Mouse (Mus musculus): ENCODE measurements at regions not wholly inside any gene's neighbourhood (a gene's known extent, or its start where the extent isn't known, plus 50 kb on each side); places are given as distances from the start of the nearest gene placed in this dataset.
"Not testable (repeated sequence)": the region's sequence is repeated elsewhere in the genome, so short reads cannot be mapped to it uniquely, and the experiment has no call there.

- ATAC-seq (ENCODE audit: insufficient read depth, low read depth) = no peak
- no peak for DNase-seq (ENCODE audit: low spot score)
- WGBS = 61% methylated on average over 3 of the region's 3 CpGs
- Histone ChIP-seq H3K4me3 (ENCODE audit: low read depth, low read length) (no peak overlapping the region), H3K36me3 (replicated peaks; ENCODE audit: control insufficient read depth, insufficient read depth, low read length) (no peaks in the 10 kb centered on the region), H3K4me1 (ENCODE audit: control insufficient read depth, insufficient read depth) (no peaks in the 10 kb centered on the region), H3K9me3 (replicated peaks; ENCODE audit: control insufficient read depth, low read length) (no peaks in the 10 kb centered on the region), H3K27ac (ENCODE audit: low read depth) (no peak overlapping the region), H3K27me3 (ENCODE audit: control insufficient read depth, insufficient read depth, low read length) (no peaks in the 10 kb centered on the region), H3K9ac (replicated peaks; ENCODE audit: low read depth, low read length) (no peak overlapping the region), H3K4me2 (ENCODE audit: low read depth, low read length) (no peak overlapping the region)
- no peak for TF ChIP-seq CTCF (IDR thresholded peaks at IDR 0.05; ENCODE audit: low read depth)
- no peak for TF ChIP-seq EP300 (IDR thresholded peaks at IDR 0.05; ENCODE audit: low read depth)
Measured at GRCm38 (mm10) chr6:22487467-22487866, 131.4 kb upstream of the Fam3c start.

- ATAC-seq (ENCODE audit: insufficient read depth, low read depth) (no peak), DNase-seq (ENCODE audit: low spot score) (no peak)
- Histone ChIP-seq H3K9ac (replicated peaks; ENCODE audit: low read depth, low read length) (no peak overlapping the region), H3K4me2 (ENCODE audit: low read depth, low read length) (no peak overlapping the region), H3K27ac (ENCODE audit: low read depth) (no peak overlapping the region), H3K36me3 (replicated peaks; ENCODE audit: control insufficient read depth, insufficient read depth, low read length) (no peaks in the 10 kb centered on the region), H3K9me3 (replicated peaks; ENCODE audit: control insufficient read depth, low read length) (no peaks in the 10 kb centered on the region), H3K27me3 (ENCODE audit: control insufficient read depth, insufficient read depth, low read length) (no peaks in the 10 kb centered on the region), H3K4me1 (ENCODE audit: control insufficient read depth, insufficient read depth) (no peaks in the 10 kb centered on the region), H3K4me3 (ENCODE audit: low read depth, low read length) (no peak overlapping the region)
- WGBS = 76% methylated on average over 11 of the region's 11 CpGs
- no peak for TF ChIP-seq EP300 (IDR thresholded peaks at IDR 0.05; ENCODE audit: low read depth)
- no peak for TF ChIP-seq CTCF (IDR thresholded peaks at IDR 0.05; ENCODE audit: low read depth)
Measured at GRCm38 (mm10) chr6:22485828-22486518, 129.9 kb upstream of the Fam3c start.

GRCm38 (mm10) chr6:22482257-22482656 is 126.2 kb upstream of the Fam3c start:
- WGBS = 76% methylated on average over 4 of the region's 4 CpGs
- not testable (repeated sequence) for H3K9me3 ChIP-seq (replicated peaks; ENCODE audit: control insufficient read depth, low read length); ATAC-seq (ENCODE audit: insufficient read depth, low read depth); H3K36me3 ChIP-seq (replicated peaks; ENCODE audit: control insufficient read depth, insufficient read depth, low read length); H3K4me3 ChIP-seq (ENCODE audit: low read depth, low read length); H3K27ac ChIP-seq (ENCODE audit: low read depth); H3K4me2 ChIP-seq (ENCODE audit: low read depth, low read length); H3K4me1 ChIP-seq (ENCODE audit: control insufficient read depth, insufficient read depth); H3K27me3 ChIP-seq (ENCODE audit: control insufficient read depth, insufficient read depth, low read length); H3K9ac ChIP-seq (replicated peaks; ENCODE audit: low read depth, low read length); DNase-seq (ENCODE audit: low spot score)

GRCm38 (mm10) chr6:22474604-22475003 is 118.6 kb upstream of the Fam3c start:
- ATAC-seq (ENCODE audit: insufficient read depth, low read depth) (no peak), DNase-seq (ENCODE audit: low spot score) (no peak)
- H3K36me3 ChIP-seq (replicated peaks; ENCODE audit: control insufficient read depth, insufficient read depth, low read length) = no peaks in the 10 kb centered on the region
- no peaks in the 10 kb centered on the region for H3K27me3 ChIP-seq (ENCODE audit: control insufficient read depth, insufficient read depth, low read length)
- WGBS = 34% methylated on average over 4 of the region's 4 CpGs
- no peak overlapping the region for H3K4me2 ChIP-seq (ENCODE audit: low read depth, low read length)
- no peak overlapping the region for H3K9ac ChIP-seq (replicated peaks; ENCODE audit: low read depth, low read length)
- TF ChIP-seq CTCF (IDR thresholded peaks at IDR 0.05; ENCODE audit: low read depth) (no peak), EP300 (IDR thresholded peaks at IDR 0.05; ENCODE audit: low read depth) (no peak)
- H3K27ac ChIP-seq (ENCODE audit: low read depth) = no peak overlapping the region
- no peaks in the 10 kb centered on the region for H3K9me3 ChIP-seq (replicated peaks; ENCODE audit: control insufficient read depth, low read length)
- no peak overlapping the region for H3K4me3 ChIP-seq (ENCODE audit: low read depth, low read length)
- no peaks in the 10 kb centered on the region for H3K4me1 ChIP-seq (ENCODE audit: control insufficient read depth, insufficient read depth)

- no peak overlapping the region for H3K9ac ChIP-seq (replicated peaks; ENCODE audit: low read depth, low read length)
- no peaks in the 10 kb centered on the region for H3K36me3 ChIP-seq (replicated peaks; ENCODE audit: control insufficient read depth, insufficient read depth, low read length)
- no peaks in the 10 kb centered on the region for H3K4me1 ChIP-seq (ENCODE audit: control insufficient read depth, insufficient read depth)
- no peak overlapping the region for H3K27ac ChIP-seq (ENCODE audit: low read depth)
- no peak for TF ChIP-seq EP300 (IDR thresholded peaks at IDR 0.05; ENCODE audit: low read depth)
- no peak for TF ChIP-seq CTCF (IDR thresholded peaks at IDR 0.05; ENCODE audit: low read depth)
- DNase-seq (ENCODE audit: low spot score) (no peak), ATAC-seq (ENCODE audit: insufficient read depth, low read depth) (no peak)
- H3K4me2 ChIP-seq (ENCODE audit: low read depth, low read length) = no peak overlapping the region
- WGBS = 53% methylated on average over 2 of the region's 2 CpGs
- H3K9me3 ChIP-seq (replicated peaks; ENCODE audit: control insufficient read depth, low read length) = no peaks in the 10 kb centered on the region
- H3K27me3 ChIP-seq (ENCODE audit: control insufficient read depth, insufficient read depth, low read length) = no peaks in the 10 kb centered on the region
- no peak overlapping the region for H3K4me3 ChIP-seq (ENCODE audit: low read depth, low read length)
Measured at GRCm38 (mm10) chr6:22474011-22474410, 118.0 kb upstream of the Fam3c start.

- WGBS = 80% methylated on average over 5 of the region's 5 CpGs
- H3K36me3 ChIP-seq (replicated peaks; ENCODE audit: control insufficient read depth, insufficient read depth, low read length) = not testable (repeated sequence)
Measured at GRCm38 (mm10) chr6:22472400-22472799, 116.4 kb upstream of the Fam3c start.

More at GRCm38 (mm10) chr6:22472400-22472799, 116.4 kb upstream of the Fam3c start:
- not testable (repeated sequence) for H3K4me3 ChIP-seq (ENCODE audit: low read depth, low read length); H3K9ac ChIP-seq (replicated peaks; ENCODE audit: low read depth, low read length); DNase-seq (ENCODE audit: low spot score); H3K4me1 ChIP-seq (ENCODE audit: control insufficient read depth, insufficient read depth); ATAC-seq (ENCODE audit: insufficient read depth, low read depth); H3K9me3 ChIP-seq (replicated peaks; ENCODE audit: control insufficient read depth, low read length); H3K27me3 ChIP-seq (ENCODE audit: control insufficient read depth, insufficient read depth, low read length); H3K4me2 ChIP-seq (ENCODE audit: low read depth, low read length); H3K27ac ChIP-seq (ENCODE audit: low read depth)

All from heart, postnatal 0 days (tissue).